Mouse (Mus musculus) olfactory bulb, adult 2 months (tissue): ENCODE results near the gene Brd3os. TPM values are rescaled to one million over a fixed set of nuclear protein-coding genes. Genes with fewer than 3 reads are reported as not detected.

Source experiments
- H3K27ac ChIP-seq: fragments of 200-500 bp; 2 replicates; pipeline ENCODE4 v1.5.1; 2012; ENCODE audit warnings: low read depth, low read length; ENCODE audit not compliant: insufficient read depth
- H3K4me1 ChIP-seq: fragments of 200-500 bp; 2 replicates; pipeline ENCODE4 v1.6.1; 2012; ENCODE audit warnings: low read length; ENCODE audit not compliant: control insufficient read depth, insufficient read depth
- H3K4me3 ChIP-seq: fragments of 200-500 bp; 2 replicates; pipeline ENCODE4 v1.5.1; 2012; ENCODE audit warnings: mild to moderate bottlenecking, low read depth, low read length, moderate library complexity; ENCODE audit not compliant: insufficient read depth
- CTCF ChIP-seq: fragments of 200-500 bp; IDR thresholded peaks from 2 replicates; pipeline ENCODE4 v1.5.1; 2012; ENCODE audit warnings: low read depth, mild to moderate bottlenecking, low read length, moderate library complexity; ENCODE audit not compliant: insufficient read depth
- POLR2A ChIP-seq: fragments of 200-500 bp; IDR thresholded peaks from 2 replicates; pipeline ENCODE4 v1.6.1; 2012; ENCODE audit warnings: mild to moderate bottlenecking, low read depth, low read length, moderate library complexity; ENCODE audit not compliant: insufficient read depth
- WGBS: fragments of 180-500 bp; shearing (Covaris S2); methylation state at CpG from one replicate; pipeline ENCODE4 v1.1.7; 2018; 5-methylcytosine and 5-hydroxymethylcytosine counted together
- polyA plus RNA-seq: library from polyadenylated mRNA; stranded (reverse); fragments of >200 nt; gene quantifications from 2 replicates; pipeline ENCODE4 v1.2.4, GENCODE M21; 2012; ENCODE audit warnings: low replicate concordance; ENCODE audit not compliant: missing spikeins, insufficient read depth, insufficient read length

Brd3os gene
- polyA plus RNA-seq, 1 experiment, result not detected

- H3K4me1 ChIP-seq, result peaks cover 43% of the 10 kb centered on the region
- TF ChIP-seq CTCF, result peak; percentile 87
- TF ChIP-seq POLR2A, result no peak
- no peak overlapping the region for H3K4me3 ChIP-seq
- H3K27ac ChIP-seq, result no peak overlapping the region
- 0% methylated on average over 4 of the region's 4 CpGs for WGBS
These were observed 14.1 kb upstream of the Brd3os start for GRCm38 (mm10) chr2:27428071-27428470.

- WGBS, result 51% methylated on average over 7 of the region's 7 CpGs
- no peak overlapping the region; the same call in 1 of the 2 replicates for H3K27ac ChIP-seq
- TF ChIP-seq POLR2A, result no peak
- no peak for TF ChIP-seq CTCF
- H3K4me3 ChIP-seq, result no peak overlapping the region
- H3K4me1 ChIP-seq, result peaks cover 30% of the 10 kb centered on the region
These were observed 11.5 kb upstream of the Brd3os start for GRCm38 (mm10) chr2:27430621-27431020.

DNA sequence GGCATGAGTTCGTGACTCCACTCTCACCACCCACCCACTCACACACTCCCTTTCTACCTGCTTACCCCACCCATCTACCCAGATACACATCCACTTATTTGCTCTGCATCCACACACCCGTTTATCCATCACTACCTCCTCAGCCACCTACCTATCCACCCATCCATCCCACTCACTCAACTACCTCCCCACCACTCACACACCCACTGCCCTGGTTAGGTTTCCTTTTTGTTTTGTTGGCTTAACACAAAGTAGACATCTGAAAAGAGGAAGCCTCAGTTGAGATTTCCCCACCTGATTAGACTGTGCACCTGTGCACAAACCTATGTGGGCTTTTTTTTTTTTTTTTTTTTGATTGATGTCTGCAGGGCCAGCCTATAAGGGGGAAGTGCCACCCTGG lies 9.5 kb upstream of the Brd3os start:
- TF ChIP-seq POLR2A (no peak), CTCF (no peak)
- Histone ChIP-seq H3K4me1 (peaks cover 19% of the 10 kb centered on the region), H3K4me3 (no peak overlapping the region), H3K27ac (no peak overlapping the region)
- WGBS, result 72% methylated on average over 2 of the region's 2 CpGs

DNA sequence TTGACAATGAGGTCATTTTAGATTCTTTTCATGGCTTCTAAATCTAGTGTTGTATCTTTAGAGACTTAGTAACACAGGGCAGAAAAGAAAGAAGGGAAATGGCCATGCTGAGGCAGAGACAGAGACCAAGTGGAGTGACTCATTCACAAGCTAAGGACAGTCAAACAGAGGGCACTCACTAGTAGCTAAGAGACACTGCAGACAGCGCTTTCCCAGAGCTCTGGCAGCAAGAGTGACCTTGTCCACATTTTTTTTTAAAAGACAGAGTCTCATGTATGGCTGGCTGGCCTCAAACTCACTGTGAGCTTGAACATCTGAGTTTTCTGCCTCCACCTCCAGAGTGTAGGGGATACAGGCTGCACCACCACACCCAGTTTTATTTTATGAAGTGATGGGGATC lies 4.2 kb upstream of the Brd3os start:
- Histone ChIP-seq H3K4me3 (no peak overlapping the region), H3K27ac (no peak overlapping the region), H3K4me1 (peaks cover 2% of the 10 kb centered on the region; the same call in 1 of the 2 replicates)
- TF ChIP-seq CTCF (no peak), POLR2A (no peak)
- WGBS, result 64% methylated on average over 1 of the region's 1 CpGs

GRCm38 (mm10) chr2:27438281-27438680 lies 3.8 kb upstream of the Brd3os start:
- Histone ChIP-seq H3K4me1 (peaks cover 5% of the 10 kb centered on the region), H3K27ac (no peak overlapping the region), H3K4me3 (no peak overlapping the region)
- WGBS, result 34% methylated on average over 11 of the region's 11 CpGs
- TF ChIP-seq CTCF (no peak), POLR2A (no peak)

DNA sequence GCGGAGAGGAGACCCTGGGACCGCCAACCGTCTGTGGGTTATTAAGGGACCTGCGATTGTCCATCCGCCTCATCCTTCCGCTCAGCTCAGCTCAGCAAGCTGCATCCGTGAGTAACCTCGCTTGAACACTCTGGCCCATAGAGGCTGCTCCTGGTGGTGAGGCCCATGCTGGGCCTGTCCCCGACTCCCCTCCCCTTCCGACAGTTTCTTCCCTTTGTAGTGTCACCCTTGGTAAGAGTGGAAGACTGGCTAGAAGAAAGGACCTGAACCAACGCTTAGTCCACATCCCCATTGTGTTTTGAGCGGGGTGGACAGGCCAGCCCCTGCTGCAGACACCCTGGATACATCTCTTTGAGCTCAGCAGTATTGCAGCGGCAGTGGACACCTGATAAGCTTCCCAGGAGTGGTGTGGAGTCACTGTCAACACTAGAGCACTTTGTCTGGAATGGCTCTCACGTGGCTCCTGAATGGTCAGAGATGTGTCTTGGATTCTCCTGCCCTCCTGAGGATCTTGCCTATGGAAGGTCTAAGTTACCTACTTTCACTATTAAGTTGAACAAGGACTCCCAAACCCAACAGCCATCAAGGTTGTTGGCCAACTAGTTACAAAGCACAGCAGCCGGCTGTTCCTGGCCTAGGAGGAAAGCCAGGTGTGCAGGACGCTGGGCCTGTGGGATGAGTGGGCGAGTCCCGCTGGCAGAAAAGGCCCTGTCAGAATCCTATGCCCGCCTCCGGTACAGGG lies 755 bp downstream of the Brd3os start:
- TF ChIP-seq CTCF, result no peak
- TF ChIP-seq POLR2A, result no peak
- peak overlapping the region; percentile 70 for H3K4me3 ChIP-seq
- peaks cover 10% of the 10 kb centered on the region for H3K4me1 ChIP-seq
- 24% methylated on average over 20 of the region's 20 CpGs for WGBS
- peak overlapping the region; percentile 47 for H3K27ac ChIP-seq

GRCm38 (mm10) chr2:27443450-27443708 lies 1.3 kb downstream of the Brd3os start:
- peak overlapping the region; percentile 70 for H3K4me3 ChIP-seq
- 72% methylated on average over 5 of the region's 5 CpGs for WGBS
- no peak overlapping the region for H3K27ac ChIP-seq
- TF ChIP-seq CTCF, result no peak
- no peak for TF ChIP-seq POLR2A
- H3K4me1 ChIP-seq, result peaks cover 10% of the 10 kb centered on the region

DNA sequence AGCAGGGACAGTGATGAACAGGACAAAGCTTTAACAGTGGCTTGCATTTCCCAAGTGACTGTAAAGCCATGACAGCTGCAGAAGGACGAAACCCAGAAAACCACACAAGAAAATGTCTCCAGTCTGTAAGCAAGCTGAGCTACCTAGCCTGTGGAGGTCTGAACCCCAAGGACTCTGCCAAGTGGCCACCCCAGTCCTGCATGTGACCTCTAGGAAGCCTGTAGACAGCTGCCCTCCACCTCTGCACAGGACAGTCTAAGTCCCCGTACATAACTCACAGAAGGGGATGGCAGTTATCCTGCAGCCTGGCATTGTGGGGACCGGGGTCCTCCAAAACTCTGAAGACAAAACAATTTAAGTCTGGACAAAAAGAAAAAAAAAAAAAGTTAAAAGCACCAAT lies 3.8 kb downstream of the Brd3os start:
- no peak overlapping the region for H3K27ac ChIP-seq
- WGBS, result 92% methylated on average over 3 of the region's 3 CpGs
- TF ChIP-seq POLR2A (no peak), CTCF (no peak)
- H3K4me1 ChIP-seq, result peaks cover 15% of the 10 kb centered on the region
- H3K4me3 ChIP-seq, result no peak overlapping the region

DNA sequence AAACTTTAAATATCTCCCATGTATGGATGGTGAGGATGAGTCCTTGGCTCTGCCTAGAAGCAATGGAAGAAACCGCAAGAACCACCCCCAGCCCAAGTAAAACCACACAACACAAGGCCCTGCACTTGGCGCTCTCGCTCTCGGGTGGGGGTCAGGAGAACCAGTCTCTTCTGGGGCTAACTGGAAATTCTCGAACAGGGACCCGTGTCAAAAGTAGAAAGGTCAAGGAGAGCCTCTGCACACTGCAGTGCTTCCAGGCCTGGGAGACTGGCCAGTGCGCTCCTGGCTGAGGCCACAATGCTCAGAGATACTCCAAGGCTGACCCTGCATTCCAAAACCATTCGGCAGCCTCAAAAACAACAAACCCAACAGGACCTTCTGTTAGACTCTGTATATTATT lies 4.7 kb downstream of the Brd3os start:
- WGBS, result 89% methylated on average over 8 of the region's 8 CpGs
- Histone ChIP-seq H3K27ac (no peak overlapping the region), H3K4me3 (no peak overlapping the region), H3K4me1 (peaks cover 14% of the 10 kb centered on the region)
- TF ChIP-seq CTCF (no peak), POLR2A (no peak)
